Mouse (Mus musculus) cerebellum, adult 8-10 months (tissue): ENCODE measurements around the gene Fhad1.
"Not testable (repeated sequence)": the region's sequence is repeated elsewhere in the genome, so short reads cannot be mapped to it uniquely, and the experiment has no call there.

Experiments used
- DNase-seq: peaks from one replicate; pipeline ENCODE4 v3.0.0; 2022

Gene Fhad1

GRCm38 (mm10) chr4:142039662-142040353, 24.9 kb upstream of the Fhad1 start:
- DNase-seq = no peak

GRCm38 (mm10) chr4:142037897-142038296, 23.0 kb upstream of the Fhad1 start:
- DNase-seq = no peak

GRCm38 (mm10) chr4:142028533-142028932, 13.7 kb upstream of the Fhad1 start:
- DNase-seq = no peak

- no peak for DNase-seq
Measured at GRCm38 (mm10) chr4:142026965-142027364, 12.1 kb upstream of the Fhad1 start.

GRCm38 (mm10) chr4:142024536-142024935, 9.7 kb upstream of the Fhad1 start:
- no peak for DNase-seq

GRCm38 (mm10) chr4:142023166-142023565, 8.3 kb upstream of the Fhad1 start:
- DNase-seq = no peak

GRCm38 (mm10) chr4:142017686-142018085, 2.8 kb upstream of the Fhad1 start:
- DNase-seq = no peak

GRCm38 (mm10) chr4:142011236-142011635, 3.6 kb downstream of the Fhad1 start:
- DNase-seq = no peak

GRCm38 (mm10) chr4:142010441-142010840, 4.4 kb downstream of the Fhad1 start:
- no peak for DNase-seq

GRCm38 (mm10) chr4:142008206-142008605, 6.7 kb downstream of the Fhad1 start:
- no peak for DNase-seq

- no peak for DNase-seq
Measured at GRCm38 (mm10) chr4:142000581-142000980, 14.3 kb downstream of the Fhad1 start.

- DNase-seq = no peak
Measured at GRCm38 (mm10) chr4:141999494-142000074, 15.3 kb downstream of the Fhad1 start.

GRCm38 (mm10) chr4:141998282-141998821, 16.5 kb downstream of the Fhad1 start:
- DNase-seq = no peak

- DNase-seq = no peak
Measured at GRCm38 (mm10) chr4:141996880-141997279, 18.0 kb downstream of the Fhad1 start.

- DNase-seq = no peak
Measured at GRCm38 (mm10) chr4:141996086-141996485, 18.8 kb downstream of the Fhad1 start.

GRCm38 (mm10) chr4:141994062-141994471, 20.8 kb downstream of the Fhad1 start:
- not testable (repeated sequence) for DNase-seq

GRCm38 (mm10) chr4:141993347-141994061, 21.4 kb downstream of the Fhad1 start:
- DNase-seq = no peak

- no peak for DNase-seq
Measured at GRCm38 (mm10) chr4:141992530-141993204, 22.2 kb downstream of the Fhad1 start.

GRCm38 (mm10) chr4:141988178-141988577, 26.7 kb downstream of the Fhad1 start:
- DNase-seq = no peak

GRCm38 (mm10) chr4:141983689-141984088, 31.2 kb downstream of the Fhad1 start:
- DNase-seq = no peak

GRCm38 (mm10) chr4:141981475-141981874, 33.4 kb downstream of the Fhad1 start:
- no peak for DNase-seq

- no peak for DNase-seq
Measured at GRCm38 (mm10) chr4:141978582-141978981, 36.3 kb downstream of the Fhad1 start.

- no peak for DNase-seq
Measured at GRCm38 (mm10) chr4:141977346-141977745, 37.5 kb downstream of the Fhad1 start.
